Comparison of ENCODE assay signal across 8 mouse cellular contexts in the genomic region with DNA sequence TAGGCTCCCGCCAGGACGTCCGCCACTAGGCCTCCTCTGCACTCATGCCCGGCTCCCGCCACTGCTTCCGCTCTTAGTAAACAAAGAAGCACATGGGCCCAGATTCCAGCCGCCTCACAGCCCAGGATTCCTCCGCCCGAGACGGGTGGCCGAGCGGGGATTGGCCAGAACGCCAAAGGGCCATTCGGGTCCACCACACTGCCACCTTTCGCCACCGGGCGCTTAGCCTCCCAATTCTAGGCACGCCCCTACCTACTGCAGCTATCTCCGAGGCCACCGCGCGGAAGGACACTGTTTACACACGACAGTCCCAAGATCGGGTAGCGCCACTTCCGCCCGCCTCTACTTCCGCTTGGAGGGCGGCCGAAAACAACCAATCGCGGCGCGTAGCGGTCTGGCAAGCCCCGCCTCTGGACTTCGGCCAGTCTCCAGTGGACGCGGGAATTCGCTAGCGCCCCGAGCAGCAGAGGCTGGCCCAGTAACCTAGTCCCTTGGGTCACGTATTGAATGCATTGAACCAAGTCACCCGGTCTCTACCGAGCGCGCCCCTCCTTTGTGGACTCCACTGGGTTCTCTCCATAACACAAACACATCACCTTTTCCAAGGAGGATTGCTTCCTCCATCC. TPM values are rescaled to one million over a fixed set of nuclear protein-coding genes. Genes with fewer than 3 reads are reported as not detected.
DNase-seq lines count a peak whose midpoint lies in the region; ATAC-seq and TF ChIP-seq lines count a peak whose summit lies in the region.

No protein-coding gene starts in this region.

- peak; percentile 25 for TF ChIP-seq CTCF in layer of hippocampus, adult 2 months (conservative IDR thresholded peaks at IDR 0.05)
- peak; percentile 38; the same call in 1 of the 2 replicates for TF ChIP-seq CTCF in lung, embryonic 14.5 days (IDR thresholded peaks at IDR 0.05; ENCODE audit: low read depth)
- no peak for TF ChIP-seq CTCF in olfactory bulb, adult 2 months (IDR thresholded peaks at IDR 0.05; ENCODE audit: insufficient read depth, low read depth, low read length)
- no peak for TF ChIP-seq CTCF in thymus, adult 2 months (IDR thresholded peaks at IDR 0.05; ENCODE audit: borderline replicate concordance, control insufficient read depth, extremely low read depth, insufficient read depth, low read length, poor library complexity)

- under 1% methylated on average over 47 of the region's 47 CpGs for WGBS in forebrain, embryonic 15.5 days
- under 1% methylated on average over 47 of the region's 47 CpGs for WGBS in lung, embryonic 14.5 days
- WGBS in olfactory bulb, adult 2 months: under 1% methylated on average over 47 of the region's 47 CpGs
- WGBS in thymus, adult 2 months: under 1% methylated on average over 47 of the region's 47 CpGs

- no peaks in the 10 kb centered on the region for H3K9me3 ChIP-seq in ES-E14 (ENCODE audit: control insufficient read depth, insufficient read depth, low read depth, low read length)
- H3K9me3 ChIP-seq in forebrain, embryonic 15.5 days: no peaks in the 10 kb centered on the region
- no peaks in the 10 kb centered on the region for H3K9me3 ChIP-seq in lung, embryonic 14.5 days (ENCODE audit: low read depth, low read length)

- H3K27me3 ChIP-seq in forebrain, embryonic 15.5 days: no peaks in the 10 kb centered on the region
- H3K27me3 ChIP-seq in lung, embryonic 14.5 days (ENCODE audit: insufficient read depth, low read length): no peaks in the 10 kb centered on the region
- H3K27me3 ChIP-seq in thymus, adult 2 months (ENCODE audit: control insufficient read depth, insufficient read depth, low read length): no peaks in the 10 kb centered on the region

- DNase-seq in ES-E14 (ENCODE audit: low read depth, low spot score): peak; percentile 88
- peak; percentile 97 for DNase-seq in cerebellum, adult 11-12 months
- DNase-seq in heart, postnatal 36 days: peak; percentile 97 to 98
- peak; percentile 92 to 94 for DNase-seq in layer of hippocampus, adult 2 months (ENCODE audit: low spot score in 2 of 2)
- DNase-seq in lung, embryonic 14.5 days: peak; percentile 99
- peak; percentile 91 for DNase-seq in thymus, adult 2 months

- peak; percentile 81 for ATAC-seq in forebrain, embryonic 15.5 days (replicated peaks)
- ATAC-seq in lung, embryonic 14.5 days (ENCODE audit: insufficient read depth): peak; percentile 88

- H3K27ac ChIP-seq in ES-E14 (ENCODE audit: insufficient read depth, low read depth, low read length, poor library complexity, severe bottlenecking): peak overlapping the region; percentile 98
- H3K27ac ChIP-seq in forebrain, embryonic 15.5 days (replicated peaks): peak overlapping the region; percentile 98
- H3K27ac ChIP-seq in layer of hippocampus, adult 2 months: peak overlapping the region; percentile 92
- peak overlapping the region; percentile 99 for H3K27ac ChIP-seq in lung, embryonic 14.5 days (ENCODE audit: low read depth)
- peak overlapping the region; percentile 93 for H3K27ac ChIP-seq in olfactory bulb, adult 2 months (ENCODE audit: insufficient read depth, low read depth, low read length)
- H3K27ac ChIP-seq in thymus, adult 2 months (ENCODE audit: control insufficient read depth, insufficient read depth, low read length): peak overlapping the region; percentile 76

- in situ Hi-C loops in ES-E14 (cut with MboI; ENCODE audit: low sequenced_read_pairs in 2 of 2, unreplicated experiment in 2 of 2): no loop called here

- H3K4me1 ChIP-seq in ES-E14 (ENCODE audit: control insufficient read depth in 2 of 2, insufficient read depth in 2 of 2, low read length in 2 of 2, poor library complexity in 1 of 2): peaks cover 3 to 9% of the 10 kb centered on the region in 2 experiments; a peak in 2 of 4 replicates
- peaks cover 31% of the 10 kb centered on the region for H3K4me1 ChIP-seq in forebrain, embryonic 15.5 days
- 0 out of 2 replicates have a peak, but pooled peaks cover 7% of the 10 kb centered on the region for H3K4me1 ChIP-seq in lung, embryonic 14.5 days (ENCODE audit: insufficient read depth)
- 0 out of 2 replicates have a peak, but pooled peaks cover 2% of the 10 kb centered on the region for H3K4me1 ChIP-seq in olfactory bulb, adult 2 months (ENCODE audit: control insufficient read depth, insufficient read depth, low read length)
- 0 out of 2 replicates have a peak, but pooled peaks cover 3% of the 10 kb centered on the region for H3K4me1 ChIP-seq in thymus, adult 2 months (replicated peaks; ENCODE audit: control insufficient read depth, insufficient read depth, low read length)

- intact Hi-C loops in heart, postnatal 36 days (cut with DNase I): loop anchor here (1.0 kb wide), 1 partner anchor 10 kb away; a partner anchor contains a TSS

- H3K4me2 ChIP-seq in forebrain, embryonic 15.5 days (replicated peaks): peak overlapping the region; percentile 85
- peak overlapping the region; percentile 80 for H3K4me2 ChIP-seq in lung, embryonic 14.5 days

- peak; percentile 30; the same call in 1 of the 2 replicates for TF ChIP-seq POLR2A in olfactory bulb, adult 2 months (IDR thresholded peaks at IDR 0.05; ENCODE audit: insufficient read depth, low read depth, low read length)
- TF ChIP-seq POLR2A in thymus, adult 2 months (IDR thresholded peaks at IDR 0.05; ENCODE audit: control insufficient read depth, extremely low read depth, insufficient read depth, low read length, poor library complexity): peak; percentile 28

- H3K9ac ChIP-seq in ES-E14 (ENCODE audit: insufficient read depth, low read depth, low read length, poor library complexity, severe bottlenecking): peak overlapping the region; percentile 99
- peak overlapping the region; percentile 79 for H3K9ac ChIP-seq in forebrain, embryonic 15.5 days (replicated peaks)
- H3K9ac ChIP-seq in lung, embryonic 14.5 days: peak overlapping the region; percentile 85

- H3K36me3 ChIP-seq in ES-E14 (ENCODE audit: control insufficient read depth, insufficient read depth, low read length, poor library complexity, severe bottlenecking): peaks cover 44% of the 10 kb centered on the region
- peaks cover 49% of the 10 kb centered on the region for H3K36me3 ChIP-seq in forebrain, embryonic 15.5 days
- peaks cover 62% of the 10 kb centered on the region for H3K36me3 ChIP-seq in lung, embryonic 14.5 days (ENCODE audit: insufficient read depth)
- H3K36me3 ChIP-seq in thymus, adult 2 months (ENCODE audit: control insufficient read depth, insufficient read depth, low read length): peaks cover 31% of the 10 kb centered on the region

- peak overlapping the region; percentile 88 to 92 for H3K4me3 ChIP-seq in ES-E14 (ENCODE audit: insufficient read depth in 1 of 2, low read depth in 1 of 2, low read length in 2 of 2, poor library complexity in 1 of 2, severe bottlenecking in 1 of 2)
- H3K4me3 ChIP-seq in forebrain, embryonic 15.5 days: peak overlapping the region; percentile 83
- peak overlapping the region; percentile 84 for H3K4me3 ChIP-seq in layer of hippocampus, adult 2 months
- H3K4me3 ChIP-seq in lung, embryonic 14.5 days (ENCODE audit: low read depth, low read length): peak overlapping the region; percentile 81
- H3K4me3 ChIP-seq in olfactory bulb, adult 2 months (ENCODE audit: insufficient read depth, low read depth, low read length): peak overlapping the region; percentile 90
- H3K4me3 ChIP-seq in thymus, adult 2 months (ENCODE audit: control insufficient read depth, insufficient read depth, low read length): peak overlapping the region; percentile 86

RNA-seq across cellular contexts. Expression of a gene that starts 0.8 kb away (rescaled TPM):
- total RNA-seq in ES-E14 (2012; rRNA removed): 42.7 and 44.9 TPM in 2 replicates
- 29.5 and 29.6 TPM in 2 replicates for polyA plus RNA-seq in forebrain, embryonic 15.5 days (2015; fragmentation: Nextera tagmentation; extraction: Ambion mirVana)
- 10 to 100 TPM in 1 of 2 experiments, 1 to 10 TPM in 1; 9.6 to 11.8 TPM for total RNA-seq in heart, postnatal 36 days (2021)
- total RNA-seq in layer of hippocampus, adult 2 months (2021): 10 to 100 TPM; 25.6 to 26.2 TPM
- polyA plus RNA-seq in lung, embryonic 14.5 days (2014; fragmentation: Nextera tagmentation; extraction: Ambion mirVana): 19.2 and 20.6 TPM in 2 replicates
- polyA plus RNA-seq in olfactory bulb, adult 2 months (2012; ENCODE audit: insufficient read depth, insufficient read length, low replicate concordance, missing spikeins): not detected in 2 replicates
- polyA plus RNA-seq in thymus, adult 2 months (2012; rRNA removed): 42.9 and 44.2 TPM in 2 replicates

RNA-seq across cellular contexts. Expression of a gene that starts 1.2 kb away (rescaled TPM):
- 327 and 403 TPM in 2 replicates for total RNA-seq in ES-E14 (2012; rRNA removed)
- 188 and 191 TPM in 2 replicates for polyA plus RNA-seq in forebrain, embryonic 15.5 days (2015; fragmentation: Nextera tagmentation; extraction: Ambion mirVana)
- 10 to 100 TPM; 10.5 to 11.7 TPM for total RNA-seq in heart, postnatal 36 days (2021)
- 10 to 100 TPM; 18.6 to 18.8 TPM for total RNA-seq in layer of hippocampus, adult 2 months (2021)
- polyA plus RNA-seq in lung, embryonic 14.5 days (2014; fragmentation: Nextera tagmentation; extraction: Ambion mirVana): 225 and 233 TPM in 2 replicates
- polyA plus RNA-seq in olfactory bulb, adult 2 months (2012; ENCODE audit: insufficient read depth, insufficient read length, low replicate concordance, missing spikeins): not detected in 2 replicates
- polyA plus RNA-seq in thymus, adult 2 months (2012; rRNA removed): 181 and 227 TPM in 2 replicates

RNA-seq across cellular contexts. Expression of a gene that starts 10.2 kb away (rescaled TPM):
- 98.6 and 122 TPM in 2 replicates for total RNA-seq in ES-E14 (2012; rRNA removed)
- polyA plus RNA-seq in forebrain, embryonic 15.5 days (2015; fragmentation: Nextera tagmentation; extraction: Ambion mirVana): 289 and 293 TPM in 2 replicates
- 100 to 1,000 TPM; 123 to 126 TPM for total RNA-seq in heart, postnatal 36 days (2021)
- total RNA-seq in layer of hippocampus, adult 2 months (2021): 100 to 1,000 TPM; 141 to 145 TPM
- polyA plus RNA-seq in lung, embryonic 14.5 days (2014; fragmentation: Nextera tagmentation; extraction: Ambion mirVana): 256 and 259 TPM in 2 replicates
- polyA plus RNA-seq in olfactory bulb, adult 2 months (2012; ENCODE audit: insufficient read depth, insufficient read length, low replicate concordance, missing spikeins): not detected in 2 replicates
- 78.7 and 92.0 TPM in 2 replicates for polyA plus RNA-seq in thymus, adult 2 months (2012; rRNA removed)

RNA-seq across cellular contexts. Expression of a gene that starts 15.5 kb away (rescaled TPM):
- 3.7 and 5.3 TPM in 2 replicates for total RNA-seq in ES-E14 (2012; rRNA removed)
- polyA plus RNA-seq in forebrain, embryonic 15.5 days (2015; fragmentation: Nextera tagmentation; extraction: Ambion mirVana): 42.5 and 47.1 TPM in 2 replicates
- total RNA-seq in heart, postnatal 36 days (2021): 1 to 10 TPM; 7.3 to 8.3 TPM
- total RNA-seq in layer of hippocampus, adult 2 months (2021): 10 to 100 TPM; 13.4 to 14.6 TPM
- 16.6 and 18.1 TPM in 2 replicates for polyA plus RNA-seq in lung, embryonic 14.5 days (2014; fragmentation: Nextera tagmentation; extraction: Ambion mirVana)
- polyA plus RNA-seq in olfactory bulb, adult 2 months (2012; ENCODE audit: insufficient read depth, insufficient read length, low replicate concordance, missing spikeins): not detected in 2 replicates
- 3.3 and 3.6 TPM in 2 replicates for polyA plus RNA-seq in thymus, adult 2 months (2012; rRNA removed)

RNA-seq across cellular contexts. Expression of a gene that starts 16.2 kb away (rescaled TPM):
- total RNA-seq in ES-E14 (2012; rRNA removed): 59.3 and 81.1 TPM in 2 replicates
- polyA plus RNA-seq in forebrain, embryonic 15.5 days (2015; fragmentation: Nextera tagmentation; extraction: Ambion mirVana): 90.9 and 96.2 TPM in 2 replicates
- 10 to 100 TPM; 32.8 to 33.5 TPM for total RNA-seq in heart, postnatal 36 days (2021)
- total RNA-seq in layer of hippocampus, adult 2 months (2021): 10 to 100 TPM; 42.0 to 42.2 TPM
- polyA plus RNA-seq in lung, embryonic 14.5 days (2014; fragmentation: Nextera tagmentation; extraction: Ambion mirVana): 95.6 and 97.6 TPM in 2 replicates
- not detected in 2 replicates for polyA plus RNA-seq in olfactory bulb, adult 2 months (2012; ENCODE audit: insufficient read depth, insufficient read length, low replicate concordance, missing spikeins)
- polyA plus RNA-seq in thymus, adult 2 months (2012; rRNA removed): 106 and 108 TPM in 2 replicates

Comparison
In these comparisons a context has a peak if more than half of its experiments do, and no peak if none do; other contexts are left out.
1. Peak in every context shown above with its lines: DNase-seq, ATAC-seq, H3K4me3 ChIP-seq and H3K27ac ChIP-seq.
2. CTCF ChIP-seq: peak in layer of hippocampus, adult 2 months (single experiment) and lung, embryonic 14.5 days (single experiment); none in olfactory bulb, adult 2 months (single experiment) and thymus, adult 2 months (single experiment).
3. RNA of a gene that starts 0.8 kb away (polyA plus RNA-seq): 42.9 to 44.2 TPM in thymus, adult 2 months, 29.5 to 29.6 TPM in forebrain, embryonic 15.5 days and 19.2 to 20.6 TPM in lung, embryonic 14.5 days; not detected in olfactory bulb, adult 2 months; every median in the first group is over 10 times any median in the second.